Mouse (Mus musculus) brain, embryonic 14.5 days (tissue): ENCODE measurements around the gene Ksr2. TPM values are rescaled to one million over a fixed set of nuclear protein-coding genes. Genes with fewer than 3 reads are reported as not detected.

Experiments used
- DNase-seq: peaks from one replicate; pipeline ENCODE4 v3.0.0-alpha.2; 2011; ENCODE audit warnings: low read depth
- CTCF ChIP-seq: fragments of 200-500 bp; IDR thresholded peaks from 2 replicates; pipeline ENCODE4 v1.5.1; 2012; ENCODE audit warnings: inconsistent platforms, mild to moderate bottlenecking, moderate library complexity, borderline replicate concordance; ENCODE audit not compliant: insufficient read depth, insufficient read length; ENCODE audit errors: extremely low read depth
- POLR2A ChIP-seq: fragments of 200-500 bp; IDR thresholded peaks from 2 replicates; pipeline ENCODE4 v1.6.1; 2012; ENCODE audit warnings: mild to moderate bottlenecking, inconsistent platforms, borderline replicate concordance; ENCODE audit not compliant: poor library complexity, insufficient read depth, insufficient read length, severe bottlenecking; ENCODE audit errors: extremely low read depth
- polyA plus RNA-seq: library from polyadenylated mRNA; depleted of rRNA; stranded (reverse); fragments of >200 nt; gene quantifications from 2 replicates; pipeline ENCODE4 v1.2.3, GENCODE M21; 2012

The Ksr2 gene
- polyA plus RNA-seq, 1 experiment: 6.4 TPM

DNA sequence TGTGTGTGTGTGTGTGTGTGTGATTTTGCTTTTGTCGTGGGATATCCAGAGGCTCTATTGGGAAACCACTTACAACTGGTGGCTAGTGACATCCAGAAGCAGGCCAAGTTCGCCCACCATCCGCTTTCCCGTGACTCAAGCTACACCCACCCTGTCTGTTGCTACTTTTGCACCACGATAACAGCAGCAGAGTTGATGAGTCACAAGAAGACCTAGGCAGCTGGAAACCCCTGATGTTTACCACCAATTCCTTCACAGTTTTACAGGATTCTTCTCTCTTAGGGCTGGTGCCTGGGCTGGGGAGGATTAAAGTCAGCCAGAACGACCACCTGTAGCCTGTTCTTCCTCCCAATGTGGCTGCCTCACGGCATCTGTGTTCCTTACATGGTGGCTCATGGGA lies 277.5 kb downstream of the Ksr2 start:
- DNase-seq: no peak
- TF ChIP-seq POLR2A (no peak), CTCF (no peak)

DNA sequence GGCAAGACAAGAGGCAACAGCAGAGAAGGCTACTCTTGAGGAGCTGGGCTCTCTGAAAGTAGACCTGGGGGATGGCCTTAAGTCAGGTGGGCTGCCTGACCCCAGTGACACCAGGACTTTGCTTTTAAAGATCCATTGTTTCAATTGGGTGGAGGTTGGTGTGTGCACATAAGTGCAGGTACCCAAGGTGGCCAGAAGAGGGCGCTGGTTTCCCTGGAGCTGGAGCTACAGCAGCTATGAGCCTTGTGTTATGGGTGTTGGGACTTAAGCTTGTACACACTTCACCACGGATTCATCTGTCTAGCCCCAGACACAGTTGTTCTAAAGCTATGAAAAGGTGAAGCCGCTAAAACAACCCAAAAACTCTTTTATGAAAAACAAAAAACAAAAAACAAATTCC lies 279.8 kb downstream of the Ksr2 start:
- TF ChIP-seq CTCF (peak; percentile 34; the same call in 1 of the 2 replicates), POLR2A (no peak)
- DNase-seq: no peak

DNA sequence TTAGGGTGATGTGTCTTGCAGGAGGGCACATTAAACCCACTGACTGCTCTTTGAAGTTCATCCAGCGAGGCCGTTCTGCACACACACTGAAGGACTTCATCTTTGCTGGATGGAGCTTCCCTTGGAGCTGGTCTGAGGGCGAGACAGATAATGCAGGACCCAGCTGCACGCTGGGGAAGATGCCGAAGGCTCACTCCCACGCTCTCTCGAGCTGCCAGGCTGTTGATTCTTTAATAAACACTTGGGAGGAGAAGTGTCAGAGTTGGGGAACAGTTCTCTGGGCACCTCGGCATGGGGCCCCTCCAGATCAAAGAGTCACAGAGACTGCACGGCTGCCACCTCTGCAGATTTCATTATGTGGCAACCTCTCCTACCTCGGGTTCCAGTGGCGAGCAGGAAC lies 280.8 kb downstream of the Ksr2 start:
- TF ChIP-seq CTCF (no peak), POLR2A (no peak)
- DNase-seq: no peak

DNA sequence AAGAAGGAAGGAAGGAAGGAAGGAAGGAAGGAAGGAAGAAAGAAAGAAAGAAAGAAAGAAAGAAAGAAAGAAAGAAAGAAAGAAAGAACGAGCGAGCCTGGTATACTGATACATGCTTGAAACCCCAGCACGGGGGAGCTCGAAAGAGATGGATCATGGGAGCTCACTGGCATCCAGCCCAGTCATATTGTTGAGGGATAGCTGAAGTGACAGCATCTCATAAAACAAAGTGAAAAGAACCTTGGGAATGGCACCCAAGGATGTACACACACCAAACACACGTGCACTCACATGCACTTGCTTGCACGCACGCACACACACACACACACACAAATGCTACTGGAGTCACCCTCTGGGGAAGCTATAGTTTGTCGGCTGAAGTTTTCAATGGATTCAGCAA lies 282.6 kb downstream of the Ksr2 start:
- no peak for TF ChIP-seq CTCF
- no peak for TF ChIP-seq POLR2A
- DNase-seq: peak; percentile 63

DNA sequence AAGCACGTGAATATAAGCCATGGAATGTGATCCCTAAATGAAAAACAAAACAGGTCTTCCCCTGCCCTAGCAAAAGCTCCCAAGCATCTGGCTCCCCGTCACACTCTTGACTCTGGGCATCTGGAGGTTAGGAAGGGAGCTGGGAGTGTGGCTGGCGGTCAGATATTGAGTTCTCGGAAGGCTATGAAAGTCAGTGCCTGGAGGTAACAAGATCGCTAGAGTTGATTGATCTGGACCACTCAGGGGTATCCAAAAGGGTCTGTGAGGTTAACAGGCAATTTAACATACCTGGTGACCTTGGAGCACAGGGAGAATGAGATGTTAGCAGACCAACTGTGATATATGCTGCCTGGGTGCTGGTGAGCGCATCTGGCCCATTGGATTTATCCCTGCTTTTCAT lies 283.8 kb downstream of the Ksr2 start:
- DNase-seq: no peak
- TF ChIP-seq CTCF (no peak), POLR2A (no peak)

DNA sequence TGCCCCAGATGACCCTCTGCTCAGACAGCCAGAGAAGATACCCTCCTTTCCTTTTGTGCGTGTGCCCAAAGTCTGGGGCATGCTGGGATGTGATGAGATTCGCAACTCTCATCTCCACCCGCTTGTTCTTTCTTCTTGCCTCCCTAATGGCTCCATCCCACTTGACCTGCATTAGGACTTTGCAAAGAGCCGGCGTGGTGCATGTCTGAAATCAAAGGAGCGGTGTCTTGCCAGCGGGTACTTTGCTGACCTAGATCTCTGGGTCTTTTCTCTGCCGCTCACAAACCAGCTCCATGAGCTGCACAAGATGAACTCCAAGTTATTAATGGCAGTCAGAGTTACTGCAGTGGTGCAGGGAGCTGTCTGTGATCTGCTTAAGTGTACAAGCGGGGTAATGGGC lies 290.6 kb downstream of the Ksr2 start:
- TF ChIP-seq POLR2A (no peak), CTCF (no peak)
- peak; percentile 65 for DNase-seq

DNA sequence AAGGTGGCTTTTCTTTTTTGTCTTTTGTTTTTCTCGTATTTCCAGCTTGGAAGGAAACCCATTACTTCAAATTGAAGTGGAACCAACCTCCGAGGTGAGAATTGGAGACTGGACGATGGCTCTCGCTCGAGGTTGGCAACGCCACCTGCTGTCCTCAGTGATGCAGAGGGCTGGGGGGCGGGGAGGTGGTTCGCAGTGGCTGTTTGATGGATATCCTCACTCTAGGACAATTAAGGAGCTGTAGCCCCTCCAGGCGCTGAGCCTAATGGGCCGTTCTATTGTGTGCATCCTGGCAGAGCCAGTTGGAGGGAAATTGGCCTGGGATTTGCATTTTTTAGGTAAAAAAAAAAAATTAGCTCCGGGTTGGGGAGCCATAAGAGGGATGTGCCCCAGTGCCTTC lies 292.8 kb downstream of the Ksr2 start:
- TF ChIP-seq POLR2A (no peak), CTCF (no peak)
- DNase-seq: peak; percentile 90

DNA sequence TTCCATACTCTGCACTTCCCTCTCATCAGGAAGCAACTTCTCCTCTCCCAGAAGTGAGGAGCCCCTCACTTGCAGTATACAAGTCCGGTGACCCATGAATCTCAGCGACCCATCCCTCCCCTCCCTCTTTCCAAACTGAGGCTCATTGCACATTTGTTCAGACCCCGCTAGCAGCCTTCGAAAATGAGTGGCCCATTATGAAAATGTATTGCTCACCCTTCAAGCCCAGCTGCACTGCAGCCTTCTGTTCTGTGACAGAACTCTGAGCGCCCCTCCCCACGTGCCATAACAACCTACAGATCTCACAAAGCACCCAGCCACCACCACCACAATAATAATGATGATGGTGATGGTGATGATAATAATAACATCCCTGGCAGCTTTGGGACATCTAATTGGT lies 295.5 kb downstream of the Ksr2 start:
- TF ChIP-seq POLR2A: no peak
- no peak for TF ChIP-seq CTCF
- DNase-seq: peak; percentile 69

DNA sequence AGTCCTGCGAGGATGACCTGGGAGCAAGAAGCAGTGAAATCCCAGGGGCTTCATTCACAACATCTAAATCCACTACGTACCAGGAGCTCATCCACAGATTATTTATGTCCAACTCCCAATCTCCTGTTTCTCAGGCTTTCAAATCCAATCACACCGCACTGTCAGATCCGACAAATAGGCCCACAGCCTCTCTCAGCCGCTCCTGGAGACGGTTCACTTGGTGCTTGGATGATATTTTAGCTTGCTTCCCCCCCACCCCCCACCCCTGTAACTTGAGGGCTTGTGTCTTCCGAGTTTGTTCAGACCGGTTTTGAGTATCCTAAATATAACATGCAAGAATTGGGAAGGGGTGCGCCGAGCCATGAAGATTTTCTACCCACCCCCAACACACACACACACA lies 297.8 kb downstream of the Ksr2 start:
- TF ChIP-seq CTCF: no peak
- no peak for TF ChIP-seq POLR2A
- no peak for DNase-seq

DNA sequence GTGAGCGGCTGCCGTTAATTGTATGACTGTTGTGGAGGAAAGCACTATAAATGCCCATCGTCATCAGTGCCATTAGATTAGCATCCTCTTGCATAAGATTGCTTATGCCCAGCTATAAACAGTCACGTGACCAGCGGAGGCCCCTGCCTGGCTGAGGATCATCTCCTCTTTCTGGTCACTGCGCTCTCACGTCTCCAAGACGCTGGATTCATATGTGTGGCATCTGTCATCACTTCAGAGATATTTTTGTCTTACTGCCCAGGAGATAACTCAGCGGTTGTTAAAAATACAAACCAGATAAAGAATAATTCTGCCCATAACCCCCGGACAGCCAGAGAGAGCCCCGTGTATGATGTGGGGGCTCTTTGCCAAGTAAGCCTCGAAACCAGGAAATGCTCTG lies 298.4 kb downstream of the Ksr2 start:
- DNase-seq: peak; percentile 39
- TF ChIP-seq POLR2A (no peak), CTCF (no peak)

DNA sequence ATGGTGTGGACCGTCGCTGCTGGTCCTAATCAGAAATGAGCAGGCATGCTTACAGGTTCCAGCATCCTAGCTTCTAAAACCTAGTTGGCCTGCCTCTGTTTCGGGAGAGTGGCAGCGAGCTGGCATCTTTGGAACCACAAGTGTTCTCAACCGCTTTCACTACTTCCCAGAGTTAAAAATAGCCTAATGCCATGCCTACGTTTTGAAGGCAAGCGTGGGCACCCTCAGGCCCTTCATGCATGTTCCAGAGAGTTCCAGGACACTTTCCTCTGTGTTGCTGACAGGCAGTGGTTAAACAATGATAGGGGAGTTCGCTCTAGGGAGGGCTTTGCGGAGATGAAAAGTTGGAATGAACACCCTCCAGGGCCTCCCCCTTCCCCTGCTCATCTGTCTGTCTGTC lies 303.3 kb downstream of the Ksr2 start:
- TF ChIP-seq POLR2A (no peak), CTCF (no peak)

DNA sequence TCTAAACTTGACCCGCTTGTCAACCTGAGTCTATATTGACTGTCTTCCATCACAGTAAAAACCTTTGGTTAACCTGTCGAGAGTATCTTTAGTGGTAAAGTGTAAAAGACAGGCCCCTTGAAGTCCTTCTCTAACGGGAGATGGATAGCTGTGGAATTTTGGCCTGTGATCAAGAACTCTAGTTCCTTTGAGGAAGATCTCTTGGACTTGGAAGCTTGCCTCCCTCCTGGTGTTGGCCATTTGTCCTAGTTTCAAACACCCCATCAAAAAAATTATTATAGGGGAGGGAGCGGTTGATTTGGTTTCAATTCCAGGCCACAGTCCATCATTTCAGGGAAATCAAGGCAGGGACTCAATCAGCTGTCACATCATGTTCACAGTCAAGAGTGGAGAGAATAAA lies 309.5 kb downstream of the Ksr2 start:
- TF ChIP-seq POLR2A (no peak), CTCF (no peak)
- DNase-seq: no peak

More for the DNA sequence above, 303.3 kb downstream of the Ksr2 start:
- DNase-seq: no peak

DNA sequence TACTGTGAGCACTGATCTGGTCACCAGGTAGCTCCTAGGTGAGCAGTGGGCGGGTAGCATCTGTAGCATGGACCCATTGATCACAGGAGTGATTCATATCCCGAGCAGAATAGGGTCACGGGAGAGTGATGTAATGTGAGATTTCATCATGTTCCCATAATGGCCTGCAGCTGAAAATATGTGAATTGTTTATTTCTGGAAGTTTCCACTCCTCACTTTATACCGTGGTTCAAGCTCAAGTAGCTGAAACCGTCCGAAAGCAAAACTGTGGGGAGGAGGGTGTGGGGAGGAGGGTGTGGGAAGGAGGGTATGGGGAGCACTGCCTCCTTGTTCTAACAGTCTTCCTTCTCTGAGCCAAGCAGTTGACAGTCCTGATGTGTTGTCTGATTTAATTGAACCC lies 312.7 kb downstream of the Ksr2 start:
- no peak for TF ChIP-seq CTCF
- TF ChIP-seq POLR2A: no peak
- DNase-seq: no peak

DNA sequence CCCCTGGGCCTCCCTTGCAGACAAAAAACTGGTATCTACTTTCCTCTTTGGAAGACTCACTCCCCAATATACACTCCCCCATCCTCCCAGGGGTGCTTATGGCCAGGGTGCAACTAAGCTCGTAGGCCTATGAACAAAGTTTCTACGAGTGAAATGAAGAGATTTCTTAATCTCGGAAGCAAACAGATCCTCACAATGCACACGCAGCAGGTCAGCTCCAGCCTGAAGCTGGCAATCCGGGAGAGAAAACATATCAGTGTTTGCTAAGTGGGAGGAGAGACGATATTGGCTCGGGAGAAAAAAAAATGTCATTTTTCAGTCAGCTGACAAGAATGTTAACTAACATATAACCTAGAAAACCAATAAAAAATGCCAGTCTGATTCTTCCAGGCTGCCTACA lies 313.3 kb downstream of the Ksr2 start:
- DNase-seq: peak; percentile 26

DNA sequence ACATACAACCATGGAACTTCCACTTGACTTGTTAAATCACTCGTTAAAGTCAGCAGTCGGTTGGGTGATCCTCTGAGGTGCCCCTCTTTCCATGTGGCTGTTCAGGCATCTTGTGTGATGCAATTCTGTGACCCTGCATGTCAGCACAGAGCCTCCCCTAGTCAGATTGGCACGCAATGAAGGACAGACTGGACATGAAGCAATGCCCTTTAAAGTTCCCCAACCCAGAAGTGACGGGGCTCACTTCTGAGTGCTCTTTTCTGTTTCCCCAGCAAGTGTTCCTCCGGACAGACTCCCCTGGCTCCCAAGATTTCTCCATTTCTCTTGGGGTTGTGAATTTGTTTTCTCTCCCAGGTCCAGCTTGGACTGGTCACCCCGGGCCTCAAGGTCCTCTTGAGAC lies 317.5 kb downstream of the Ksr2 start:
- TF ChIP-seq POLR2A (no peak), CTCF (no peak)
- DNase-seq: no peak

More for the DNA sequence above, 313.3 kb downstream of the Ksr2 start:
- no peak for TF ChIP-seq CTCF
- no peak for TF ChIP-seq POLR2A
